Mouse (Mus musculus) layer of hippocampus, postnatal 25 days (tissue): ENCODE data around the gene Kcnip3. TPM values are rescaled to one million over a fixed set of nuclear protein-coding genes. Genes with fewer than 3 reads are reported as not detected.

Source experiments
- DNase-seq, 2 experiments: peaks; one replicate each; pipeline ENCODE4 v3.0.0; 2022; ENCODE audit warnings: mixed read lengths in 2 of 2, low spot score in 1 of 2; ENCODE audit errors: extremely low spot score in 1 of 2
- total RNA-seq, 2 experiments: library from RNA; stranded (reverse); gene quantifications; 2 replicates each; pipeline ENCODE4 v1.2.3; 2021

The Kcnip3 gene
- total RNA-seq = 10 to 100 TPM; 63.9 to 73.7 TPM

GRCm38 (mm10) chr2:127522006-127522441, at the start of gene Kcnip3:
Gene Kcnip3, minus strand, starts transcription at chr2:127522094.
- DNase-seq = peak; percentile 59 to 60

DNA sequence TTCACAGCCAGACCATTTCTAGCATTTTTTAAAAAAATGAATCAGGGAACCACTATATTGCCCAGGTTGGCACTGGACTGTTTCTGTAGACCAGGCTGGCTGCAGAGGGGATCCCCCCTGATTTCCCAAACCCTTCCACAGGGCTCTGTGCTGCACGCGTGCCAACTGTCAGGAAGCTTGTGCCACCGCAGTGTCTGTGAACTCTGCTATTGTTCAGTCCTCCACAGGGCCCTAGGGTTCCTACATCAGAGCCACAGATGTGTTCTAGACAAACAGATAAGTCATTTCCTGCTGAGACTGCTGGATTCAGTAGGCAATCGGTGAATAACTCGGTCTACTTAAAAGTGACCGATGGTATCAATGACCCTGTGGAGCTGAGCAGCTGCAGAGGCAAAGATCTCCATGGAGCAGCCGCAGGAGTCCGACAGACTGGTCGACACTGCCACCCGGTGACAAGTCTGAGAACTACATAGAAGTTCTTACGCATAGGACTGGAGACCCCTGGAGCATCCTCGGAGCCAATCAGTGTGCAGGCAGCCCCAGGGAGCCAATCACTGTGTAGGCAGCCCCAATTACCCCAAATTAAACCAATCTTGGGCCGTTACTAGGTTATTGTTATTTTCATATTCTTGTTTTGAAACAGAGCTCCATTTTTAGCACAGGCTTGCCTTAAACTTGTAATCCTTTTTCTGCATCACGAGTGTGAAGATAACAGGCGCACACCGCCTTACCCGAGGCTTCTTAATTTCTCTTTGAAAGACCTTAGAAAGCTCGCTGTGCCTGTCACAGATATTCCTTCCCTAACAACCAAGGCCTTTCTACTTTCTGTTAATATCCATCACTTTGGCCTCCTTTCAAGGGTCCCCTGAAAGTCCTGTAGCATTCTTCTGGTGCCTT, 37.4 kb upstream of the Kcnip3 start:
- DNase-seq = peak; percentile 81 to 98

DNA sequence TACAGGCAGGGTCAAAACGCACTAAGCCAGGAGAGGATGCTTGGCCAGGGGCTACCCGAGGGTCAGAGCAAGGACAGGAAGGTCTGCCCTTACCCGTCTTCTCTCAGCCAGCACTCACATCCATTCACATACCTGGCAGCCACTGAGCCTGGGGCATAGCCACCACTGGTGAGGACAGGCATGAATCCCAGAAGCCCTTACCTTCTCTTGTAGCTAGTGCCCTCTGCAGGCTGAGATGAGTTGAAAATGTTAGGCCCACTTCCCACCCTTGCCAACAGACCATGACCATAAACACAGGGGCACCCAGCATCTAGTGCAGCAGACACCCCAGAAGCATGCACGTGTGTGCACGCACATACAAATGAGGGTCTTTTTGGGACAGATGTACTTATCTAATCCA, 29.2 kb upstream of the Kcnip3 start:
- peak in 1 of 2 experiments; percentile 48 for DNase-seq

DNA sequence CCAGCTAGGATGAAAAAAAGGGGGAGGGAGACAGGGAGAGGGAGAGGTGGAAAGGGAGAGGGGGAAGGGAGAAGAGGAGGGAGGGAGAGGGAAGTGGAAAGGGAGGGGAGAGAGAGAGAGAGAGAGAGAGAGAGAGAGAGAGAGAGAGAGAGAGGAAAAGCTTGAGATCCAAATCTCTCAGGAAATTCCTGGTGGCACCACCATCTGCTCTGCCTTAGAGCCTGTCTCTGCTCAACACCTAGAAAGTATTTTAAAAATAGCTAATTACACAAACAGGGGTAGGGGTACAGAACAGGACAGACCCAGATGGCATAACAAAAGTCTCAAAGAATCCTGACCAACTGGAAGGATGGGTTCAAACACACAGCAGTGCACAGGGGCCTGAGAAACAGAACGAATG, 28.6 kb upstream of the Kcnip3 start:
- DNase-seq = no peak

DNA sequence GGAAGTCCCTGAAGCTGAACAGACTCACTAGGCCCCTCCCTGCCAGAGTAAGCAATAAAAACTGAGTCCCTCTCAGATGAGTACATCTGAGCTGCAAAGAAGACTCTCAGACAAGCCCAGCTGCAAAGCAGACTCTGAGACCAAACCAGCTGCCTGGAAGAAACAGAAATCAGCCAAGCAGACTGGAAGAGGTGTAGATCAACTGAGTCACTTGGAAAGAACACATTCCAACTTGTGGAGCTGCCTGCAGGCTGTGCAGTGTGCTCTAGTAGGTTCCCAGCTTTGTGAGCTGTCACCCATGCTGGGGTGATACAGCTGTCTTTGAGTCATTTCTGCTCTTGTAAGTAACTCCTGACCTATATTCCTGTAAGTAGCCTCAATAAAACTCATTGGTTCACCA, 27.8 kb upstream of the Kcnip3 start:
- DNase-seq = no peak

DNA sequence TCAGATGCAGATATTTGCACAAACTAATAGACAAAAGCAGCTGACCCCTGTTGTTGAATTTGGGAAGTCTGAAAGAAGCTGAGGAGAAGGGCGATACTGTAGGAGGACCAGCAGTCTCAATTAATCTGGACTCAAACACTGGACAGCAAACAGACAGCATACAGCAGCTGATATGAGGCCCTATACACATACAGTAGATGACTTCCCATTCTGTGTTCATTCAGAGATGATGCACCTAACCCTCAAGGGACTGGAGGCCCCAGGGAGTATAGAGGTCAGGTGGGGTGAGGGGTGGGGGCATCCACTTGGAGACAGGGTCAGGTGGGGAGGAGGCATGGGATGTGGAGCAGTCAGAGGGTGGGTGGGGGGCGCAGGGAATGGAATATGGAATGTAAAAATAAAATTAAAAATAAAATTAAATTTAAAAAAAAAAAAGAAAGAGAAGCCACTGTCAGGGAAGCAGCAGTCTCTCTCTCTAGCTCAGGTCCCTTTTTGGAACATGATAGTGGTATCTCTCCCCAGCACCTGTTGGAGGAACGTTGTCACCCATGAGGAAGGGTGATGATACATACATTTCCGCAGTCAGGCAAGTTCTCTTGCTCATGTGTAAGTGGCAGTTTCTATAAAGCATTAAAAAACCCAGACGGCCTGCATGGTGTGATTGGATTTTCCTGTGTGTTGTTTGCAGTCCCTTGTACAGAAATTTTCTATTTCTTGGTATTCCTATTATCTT, 26.6 kb upstream of the Kcnip3 start:
- no peak for DNase-seq

- no peak for DNase-seq
These were observed 19.8 kb upstream of the Kcnip3 start for GRCm38 (mm10) chr2:127541697-127542096.

DNA sequence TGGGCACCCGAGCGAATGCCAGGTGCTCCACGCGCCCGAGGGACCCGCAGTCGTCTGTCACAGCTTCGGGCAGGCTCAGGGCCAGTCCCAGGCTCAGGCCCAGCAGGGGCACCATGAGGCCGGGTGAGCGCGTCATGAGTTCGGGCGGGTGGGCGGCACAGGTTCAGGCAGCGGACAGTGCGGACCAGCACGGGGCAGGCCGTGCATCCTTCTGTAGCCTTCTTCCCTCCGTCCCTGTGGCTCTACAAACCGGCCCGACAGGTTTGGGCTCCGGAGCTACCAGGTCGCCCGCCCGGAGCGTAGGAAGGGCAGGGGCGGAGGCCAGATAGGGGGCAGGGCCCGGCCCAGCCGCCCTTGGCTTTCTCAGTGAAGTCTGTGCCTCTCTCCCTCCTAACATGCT, 19.3 kb upstream of the Kcnip3 start, which contains the start of gene Prom2:
Gene Prom2, minus strand, starts transcription at position 283 of the 400 bp plus-strand sequence.
- DNase-seq = no peak

- DNase-seq = peak in 1 of 2 experiments; percentile 45
These were observed 17.6 kb upstream of the Kcnip3 start for GRCm38 (mm10) chr2:127539494-127539893.

GRCm38 (mm10) chr2:127537548-127537947, 15.7 kb upstream of the Kcnip3 start:
- no peak for DNase-seq

- no peak for DNase-seq
These were observed 13.5 kb upstream of the Kcnip3 start for GRCm38 (mm10) chr2:127535363-127535762.

GRCm38 (mm10) chr2:127532379-127532778, 10.5 kb upstream of the Kcnip3 start:
- DNase-seq = no peak

GRCm38 (mm10) chr2:127531592-127531991, 9.7 kb upstream of the Kcnip3 start:
- no peak for DNase-seq

GRCm38 (mm10) chr2:127530418-127530817, 8.5 kb upstream of the Kcnip3 start:
- DNase-seq = no peak

- DNase-seq = no peak
These were observed 3.3 kb upstream of the Kcnip3 start for GRCm38 (mm10) chr2:127525004-127525775.

- no peak for DNase-seq
These were observed 2.2 kb upstream of the Kcnip3 start for GRCm38 (mm10) chr2:127523950-127524729.

DNA sequence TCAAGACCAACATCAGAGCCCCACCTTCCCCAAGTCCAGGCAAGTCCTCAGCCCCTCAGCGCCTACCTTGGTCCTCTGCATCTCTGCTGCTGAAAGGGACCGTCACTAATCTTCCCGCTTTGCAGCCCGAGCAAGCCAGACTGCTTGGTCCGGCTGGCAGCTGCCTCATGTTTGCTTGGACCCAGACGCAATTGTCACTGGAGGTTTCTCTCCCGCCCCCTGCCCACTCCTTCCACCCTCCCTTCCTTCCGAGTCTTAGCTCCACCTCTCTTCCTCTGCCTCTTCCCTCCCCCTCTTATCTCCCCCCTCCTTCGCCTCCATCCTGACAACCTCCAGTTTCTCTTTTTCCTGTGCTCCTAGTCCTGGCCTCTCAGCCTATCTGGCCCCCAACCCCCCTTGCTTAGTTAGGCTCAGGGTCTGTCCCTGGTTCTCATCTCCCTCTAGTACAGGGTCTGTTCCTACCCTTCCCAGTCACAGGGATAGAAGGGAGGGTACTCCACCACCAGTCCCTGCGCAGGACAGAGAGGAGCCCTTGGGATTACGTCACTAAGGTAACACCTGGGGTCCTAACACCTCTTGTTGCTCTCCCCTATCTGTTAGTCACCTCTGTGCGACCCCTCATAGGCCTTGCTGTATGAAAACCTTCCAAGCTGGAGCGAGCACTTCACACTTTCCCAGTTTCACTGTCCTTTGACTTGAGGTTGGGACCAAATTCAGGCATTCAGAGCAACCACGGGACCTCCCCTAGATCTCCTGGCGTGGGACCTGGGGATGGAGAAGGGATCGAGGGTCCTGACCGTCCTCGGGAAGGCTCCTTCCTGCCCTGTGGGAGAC, 505 bp downstream of the Kcnip3 start:
- DNase-seq = peak; percentile 54 to 58

DNA sequence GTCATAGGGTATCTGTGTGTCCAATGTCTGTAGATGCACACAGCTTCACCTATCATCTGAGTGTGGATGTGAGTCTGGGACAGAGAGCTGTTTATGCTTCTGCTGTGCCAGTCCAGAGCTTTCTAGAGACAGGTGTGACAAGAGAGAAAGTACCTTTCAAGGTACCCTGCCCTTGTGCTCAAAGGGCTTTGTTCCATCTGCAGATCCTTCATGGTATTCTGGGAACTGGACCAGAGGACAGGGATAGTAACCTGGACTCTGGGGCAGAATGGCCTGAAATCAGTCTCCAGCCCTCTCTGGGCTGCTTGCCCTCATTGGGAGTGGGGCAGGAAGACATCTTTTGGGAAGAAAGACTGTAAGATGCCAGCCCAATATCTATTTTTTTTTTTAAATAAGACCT, 1.8 kb downstream of the Kcnip3 start:
- no peak for DNase-seq

- no peak for DNase-seq
These were observed 2.6 kb downstream of the Kcnip3 start for GRCm38 (mm10) chr2:127519308-127519707.
